Mouse (Mus musculus) kidney, adult 18-20 months (tissue): ENCODE measurements around the gene Tmem131.

Experiments
- DNase-seq: peaks from one replicate; pipeline ENCODE4 v3.0.0; 2021

Gene Tmem131

DNA sequence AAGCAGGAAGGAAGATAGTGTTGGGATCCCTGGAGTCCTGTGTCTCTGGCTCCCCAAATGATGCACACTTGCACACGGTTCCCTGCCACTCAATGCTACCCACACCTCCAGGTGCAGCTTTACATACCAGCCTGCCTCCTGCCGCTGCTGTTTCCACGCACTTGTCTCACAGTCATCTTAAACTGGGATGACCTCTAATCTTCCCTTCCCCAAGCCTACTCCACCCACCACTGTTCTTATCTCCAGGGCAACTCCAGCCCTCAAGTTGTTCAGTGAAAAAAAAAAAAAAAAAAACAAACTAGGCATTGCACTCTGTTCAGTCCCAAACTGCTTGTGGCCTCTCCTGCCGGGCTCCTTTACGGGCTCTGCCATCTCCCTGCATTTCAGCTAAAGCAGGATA is at the start of gene Tmem131:
Gene Tmem131, minus strand, starts transcription at position 14 of the 400 bp plus-strand sequence.
- DNase-seq = no peak

DNA sequence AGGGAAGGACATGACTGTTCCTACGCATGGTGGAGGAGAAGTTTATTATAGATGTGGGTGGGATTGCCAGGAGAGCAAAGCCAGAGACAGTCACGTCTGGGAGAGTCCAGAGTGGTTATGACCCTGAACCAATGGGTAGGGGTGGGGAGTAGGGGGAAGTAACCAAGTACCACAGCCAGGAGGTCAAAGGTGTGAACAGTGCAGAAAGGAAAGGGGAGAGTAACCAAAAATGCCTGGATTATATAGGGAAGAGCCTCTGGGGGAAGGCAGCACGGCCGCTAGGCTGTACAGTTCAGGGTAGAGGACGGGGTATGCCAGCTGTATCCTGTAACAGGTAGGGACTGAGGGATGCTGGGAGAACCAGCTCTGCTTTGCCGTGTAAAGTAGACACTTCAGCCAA is 45.1 kb upstream of the Tmem131 start:
- DNase-seq = no peak

DNA sequence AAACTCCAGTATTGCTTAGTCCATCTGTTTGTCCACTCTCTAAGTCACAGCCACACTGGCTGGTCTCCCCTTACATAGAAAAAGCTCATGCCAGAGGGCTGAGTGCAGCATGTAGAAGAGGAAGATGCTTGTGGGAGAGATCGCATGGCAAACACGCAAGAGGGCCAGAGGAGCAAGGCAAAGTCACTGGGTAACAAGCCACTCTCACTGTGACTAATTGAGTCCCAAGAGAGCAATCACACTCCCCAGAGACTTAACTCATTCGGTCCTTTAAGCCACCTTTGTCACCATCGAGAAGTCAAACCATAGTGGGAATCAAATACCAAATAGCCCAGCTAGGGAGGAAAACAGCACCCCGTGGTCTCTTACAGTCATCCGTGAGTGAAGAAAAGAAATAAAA is 44.7 kb upstream of the Tmem131 start:
- DNase-seq = no peak

DNA sequence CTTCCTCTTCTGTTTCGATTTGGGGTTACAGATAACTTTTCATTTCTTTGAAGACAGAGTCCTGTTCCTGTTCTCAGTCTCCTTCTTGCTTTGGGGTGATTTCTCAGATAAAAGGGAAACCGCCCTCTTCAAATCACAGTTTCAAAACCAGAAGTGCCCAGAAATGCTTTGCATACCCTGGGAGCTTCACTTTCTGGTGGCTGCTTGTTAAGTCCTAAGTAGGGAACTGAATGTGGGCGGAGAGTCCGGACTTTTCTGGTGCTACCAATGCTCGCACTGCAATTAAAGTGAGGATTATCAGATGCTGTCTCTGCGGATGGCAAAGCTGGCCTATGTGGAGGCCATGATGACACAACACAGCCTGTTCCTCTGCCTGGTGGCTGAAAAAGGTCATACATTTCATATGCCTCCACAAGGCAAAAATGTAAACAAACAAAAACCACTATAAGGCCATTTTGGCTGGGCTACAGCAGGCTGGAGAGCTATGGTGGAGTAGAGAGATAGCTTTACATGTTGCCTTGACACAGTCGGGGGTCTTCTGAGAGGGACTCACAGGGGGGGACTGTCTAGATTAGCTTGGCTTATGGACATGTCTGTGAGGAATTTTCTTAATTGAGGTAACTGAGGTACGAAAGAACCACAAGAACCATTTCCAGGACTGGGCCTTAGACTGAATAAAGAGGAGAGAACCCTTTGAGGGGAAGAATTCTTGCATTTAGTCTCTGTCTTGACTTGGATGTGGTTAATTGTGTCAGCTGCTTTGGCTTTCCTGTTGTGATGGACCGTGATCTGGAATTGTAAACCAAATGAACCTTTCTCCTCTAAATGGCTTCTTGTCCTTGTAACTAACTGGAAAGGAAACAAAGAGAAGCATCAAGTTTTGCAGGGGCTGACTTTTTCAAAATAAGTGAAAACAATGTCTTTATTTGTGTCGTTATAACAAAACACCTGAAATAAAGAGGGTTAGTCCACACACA is 44.0 kb upstream of the Tmem131 start:
- no peak for DNase-seq

DNA sequence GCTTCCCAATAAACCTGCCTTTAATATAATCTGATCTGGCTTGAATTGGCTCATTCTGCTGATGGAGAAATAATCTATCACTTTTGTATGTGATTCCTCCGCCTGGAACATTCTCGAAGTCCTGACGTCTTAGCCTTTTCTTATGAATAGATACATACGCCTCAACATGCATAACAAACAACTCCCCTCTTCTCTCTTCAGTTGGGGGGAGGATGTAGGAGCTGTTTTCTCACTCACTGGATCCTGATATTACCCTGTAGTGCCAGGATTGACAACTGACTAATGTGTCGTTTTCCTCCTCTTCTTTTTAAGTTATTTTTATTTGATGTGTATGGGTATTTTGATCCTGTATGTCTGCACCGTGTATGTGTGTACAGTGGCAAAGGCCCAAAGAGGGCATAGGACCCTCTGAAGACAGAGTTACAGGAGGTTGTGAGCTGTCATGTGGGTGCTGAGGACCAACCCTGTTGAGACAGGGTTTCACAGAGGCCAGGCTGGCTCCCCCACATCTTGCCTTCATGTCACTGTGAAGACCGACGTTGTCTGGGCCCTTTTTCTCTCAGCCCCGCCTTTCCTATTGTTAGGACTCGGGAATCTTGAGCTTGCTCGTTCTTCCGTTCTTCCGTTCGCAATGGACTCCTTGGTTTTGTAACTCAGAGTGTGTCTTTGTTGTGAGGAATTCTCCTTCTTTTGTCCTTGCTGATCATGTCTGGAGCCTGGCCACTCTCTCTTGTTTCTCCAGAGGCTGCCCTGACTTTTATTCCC is 43.1 kb upstream of the Tmem131 start:
- DNase-seq = no peak

DNA sequence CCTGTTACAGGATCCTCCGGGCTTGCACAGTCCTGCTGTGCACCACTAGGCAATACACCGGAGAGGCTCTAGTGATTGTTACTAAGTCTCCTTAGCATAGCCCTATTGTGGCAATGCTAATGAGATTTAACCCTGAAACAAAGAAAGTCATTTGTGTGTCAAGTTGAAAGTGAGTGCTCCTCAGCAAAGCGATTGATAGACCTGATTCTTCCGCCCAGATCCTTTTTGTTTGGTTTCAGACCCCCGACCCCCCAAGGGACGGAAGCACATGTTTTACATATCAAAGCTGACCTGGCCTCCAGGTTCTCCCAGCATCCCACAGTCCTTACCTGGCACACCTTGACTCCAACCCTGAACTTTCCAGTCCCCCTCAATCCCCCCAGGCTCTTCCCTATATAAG is 42.4 kb upstream of the Tmem131 start:
- no peak for DNase-seq

DNA sequence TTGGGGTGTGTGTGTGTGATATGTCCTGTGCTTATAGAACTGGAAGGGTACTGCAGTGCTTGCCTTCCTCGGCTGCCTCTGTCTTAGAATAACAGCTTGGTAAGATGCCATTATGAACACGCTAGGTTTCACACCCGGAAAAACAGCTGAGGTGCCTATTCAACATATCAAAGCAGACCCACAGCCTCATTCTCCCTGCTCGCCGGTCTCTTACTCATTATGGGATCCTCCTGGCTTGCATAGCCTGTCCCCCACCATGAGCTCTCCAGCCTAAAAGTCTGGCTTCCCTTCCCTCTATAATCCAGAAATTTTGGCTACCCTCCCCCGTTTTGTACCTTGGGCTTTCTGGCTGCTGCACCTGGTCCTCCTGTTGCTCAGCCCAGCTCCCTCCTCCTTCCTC is 40.9 kb upstream of the Tmem131 start:
- DNase-seq = no peak

DNA sequence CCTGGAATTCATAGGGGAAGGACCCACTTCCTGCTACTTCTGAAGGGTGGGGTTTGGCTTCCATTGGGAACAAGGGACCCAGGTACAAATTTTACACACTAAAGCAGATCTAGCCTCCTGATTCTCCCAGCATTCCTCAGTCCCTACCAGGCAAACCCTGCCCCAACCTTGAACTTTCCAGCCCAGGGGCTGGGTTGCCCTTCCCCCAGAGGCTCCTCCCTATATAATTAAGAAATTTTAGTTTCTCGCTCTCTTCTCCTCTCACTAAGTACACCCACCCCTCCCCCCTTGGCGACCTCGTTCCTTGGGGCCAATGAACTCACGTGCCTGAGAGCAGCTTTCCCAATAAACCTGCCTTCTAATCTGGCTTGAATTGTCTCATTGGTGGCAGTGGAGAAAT is 40.3 kb upstream of the Tmem131 start:
- DNase-seq = no peak

DNA sequence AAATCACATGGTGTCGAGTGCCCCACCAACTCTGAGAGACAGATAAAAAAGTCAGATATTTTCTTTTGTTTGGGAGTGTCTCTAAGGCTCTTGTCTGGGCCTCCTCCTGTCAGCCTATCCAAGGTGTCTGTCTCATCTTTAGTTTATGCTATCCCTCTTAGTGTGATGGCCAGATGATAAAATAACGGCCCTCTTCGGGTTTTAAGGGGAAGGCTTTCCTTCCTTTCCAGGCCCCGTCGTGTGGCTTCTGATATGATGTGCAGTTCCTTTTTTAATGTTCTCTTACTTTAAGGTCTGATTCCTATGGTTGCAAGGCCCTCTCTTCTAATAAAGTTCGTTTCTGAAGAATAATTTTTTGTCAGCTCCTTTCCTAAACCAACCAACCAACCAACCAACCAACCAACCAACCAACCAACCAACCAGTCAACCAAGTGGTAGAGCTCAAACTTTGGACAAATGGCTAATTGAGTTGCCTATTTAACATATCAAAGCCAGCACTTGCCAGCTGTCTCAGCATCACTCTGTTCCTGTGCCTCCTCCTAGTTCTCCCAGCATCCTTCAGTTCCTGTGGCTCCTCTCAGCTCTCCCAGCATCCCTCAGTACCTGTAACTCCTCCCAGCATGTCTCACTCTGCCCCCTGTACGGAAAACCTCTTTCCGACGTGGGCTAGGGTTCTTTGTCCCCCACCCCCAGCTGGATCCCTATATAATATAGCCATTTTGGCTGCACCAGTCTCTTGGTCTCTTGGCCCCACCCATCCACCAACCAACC is 38.9 kb upstream of the Tmem131 start:
- DNase-seq = no peak

DNA sequence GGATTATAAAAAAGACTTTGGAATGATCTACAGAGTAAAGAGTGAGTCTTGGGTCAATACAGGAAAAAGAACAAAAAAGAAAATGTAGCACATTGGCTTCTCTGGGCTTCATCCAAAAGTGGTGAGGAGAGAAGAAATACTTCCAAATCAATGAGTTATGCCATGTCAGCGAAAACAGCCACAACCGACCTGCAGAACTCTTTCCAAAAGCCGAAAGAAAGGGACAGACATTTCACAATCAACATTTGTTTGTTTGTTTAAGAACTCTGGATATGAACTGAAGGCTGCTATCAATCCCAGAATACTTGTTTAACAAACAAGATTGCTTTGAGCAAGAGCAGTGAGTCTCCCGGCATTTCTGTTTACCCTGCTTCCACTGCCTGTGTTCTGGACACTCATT is 33.3 kb upstream of the Tmem131 start:
- DNase-seq = no peak

DNA sequence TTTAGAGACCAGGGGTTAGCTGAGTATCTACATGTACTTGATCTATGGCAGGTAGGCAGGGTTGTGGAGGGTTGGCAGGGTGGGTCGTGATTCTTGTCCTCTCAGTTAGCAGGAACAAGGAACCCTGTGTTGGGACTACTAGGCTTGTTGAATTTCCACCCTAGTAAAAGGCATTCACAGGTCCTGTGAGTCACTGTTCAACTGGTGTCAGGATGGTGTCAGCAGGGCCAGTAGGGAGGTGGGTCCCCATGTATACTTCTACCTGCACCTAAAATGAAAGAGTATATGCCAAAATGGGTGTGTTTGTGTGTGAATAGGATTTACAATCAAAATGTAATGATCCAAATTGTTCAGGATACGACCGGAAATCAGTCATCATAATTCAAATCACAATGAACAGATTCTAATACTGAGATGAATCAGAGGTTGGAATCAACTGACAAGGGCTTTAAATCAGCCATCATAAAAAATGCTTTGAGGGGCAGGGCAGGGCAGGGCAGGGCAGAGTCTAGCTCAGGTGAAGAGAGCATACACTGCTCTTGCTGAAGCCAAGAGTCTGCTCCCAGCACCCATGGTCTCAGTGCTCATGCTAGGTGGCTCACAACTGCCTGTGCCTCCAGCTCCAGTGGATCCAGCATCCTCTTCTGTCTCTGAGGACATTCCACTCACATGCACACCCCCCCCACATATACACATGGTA is 27.6 kb upstream of the Tmem131 start:
- DNase-seq = no peak

DNA sequence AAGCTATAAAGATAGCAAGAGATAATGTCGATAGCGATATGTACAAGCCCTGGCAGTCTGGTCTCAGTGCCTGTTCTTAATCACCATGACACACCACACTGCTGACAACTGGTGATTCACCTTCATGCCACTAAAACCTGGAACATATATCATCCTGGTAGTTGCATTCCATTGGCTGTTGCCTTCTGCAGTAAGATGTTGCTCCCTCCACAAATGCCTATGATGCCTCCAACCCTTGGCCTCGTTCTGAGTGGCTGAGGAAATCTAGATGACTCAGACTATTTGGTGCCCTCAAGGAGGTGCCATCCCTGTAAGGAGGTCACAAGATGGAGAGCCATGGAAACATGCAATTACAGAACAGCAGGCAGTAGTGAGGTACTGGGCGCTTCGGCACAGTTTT is 22.4 kb upstream of the Tmem131 start:
- no peak for DNase-seq

DNA sequence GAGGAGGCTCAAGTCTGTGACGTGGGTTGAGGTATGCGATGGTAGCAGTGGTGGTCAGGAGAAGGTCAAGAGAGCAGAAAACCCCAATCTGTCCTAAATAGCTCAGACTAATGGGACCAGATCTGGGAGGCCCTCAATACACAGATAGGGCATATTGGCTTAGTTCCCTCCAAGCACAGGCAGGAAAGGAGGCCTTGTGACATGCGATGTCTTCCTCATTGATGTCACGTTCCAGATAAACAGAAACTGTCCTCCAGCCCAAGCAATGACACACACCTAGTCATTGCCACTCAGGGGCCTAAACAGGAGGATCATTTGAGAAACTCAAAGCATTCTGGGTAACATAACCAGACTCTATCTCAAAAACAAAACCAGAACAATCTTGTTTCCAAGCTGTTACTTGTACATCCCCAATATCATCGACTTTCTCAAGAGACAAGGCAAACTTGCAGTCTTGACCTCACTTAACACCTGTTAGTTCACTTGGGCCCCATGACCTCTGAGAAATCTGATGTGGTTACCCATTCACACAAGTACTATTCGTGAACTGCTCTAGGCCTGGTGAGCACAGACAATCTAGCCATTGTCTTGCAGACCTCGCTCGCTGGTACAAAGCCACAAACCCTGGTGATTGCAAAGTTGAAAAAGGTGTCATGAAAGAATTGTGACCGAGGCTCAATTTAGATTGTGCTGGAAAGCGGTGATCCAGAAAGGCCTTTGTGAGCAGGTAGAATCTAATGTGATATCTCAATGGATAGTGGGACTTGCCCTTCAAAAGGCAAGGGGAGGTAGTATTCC is 19.1 kb upstream of the Tmem131 start:
- DNase-seq = no peak

DNA sequence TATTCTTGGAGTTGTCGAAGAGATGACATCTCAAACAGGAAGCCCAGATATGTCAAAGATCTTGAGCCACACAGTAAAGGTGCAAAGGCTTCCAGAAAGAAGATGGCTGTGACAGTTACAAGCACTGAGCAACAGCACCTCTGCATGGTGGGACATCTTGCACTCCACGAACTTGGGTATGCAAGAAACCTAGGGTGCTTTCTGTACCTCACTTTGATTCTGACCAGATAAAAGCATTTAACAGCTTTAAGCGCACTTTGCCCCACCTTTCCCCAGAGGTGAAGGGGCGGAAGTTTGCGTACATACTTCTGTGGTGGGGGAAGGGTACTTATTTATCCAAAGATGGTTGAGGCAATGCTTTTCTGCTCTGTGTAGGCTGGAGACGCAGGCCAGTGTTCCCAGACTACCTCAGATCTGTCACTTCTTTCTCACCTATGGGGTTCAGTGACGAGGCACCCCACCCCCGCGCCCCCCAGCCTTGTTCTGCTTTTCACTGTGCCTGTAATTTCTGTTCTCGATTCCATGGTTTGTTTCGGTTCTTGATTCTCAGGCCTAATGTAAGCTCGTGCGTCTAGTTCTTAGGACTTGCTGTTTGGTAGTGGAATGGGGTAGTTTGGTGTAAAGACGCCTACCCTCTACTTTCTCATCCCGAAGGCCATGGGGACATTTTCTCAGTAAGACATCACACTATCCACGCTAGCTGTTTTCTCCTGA is 17.2 kb upstream of the Tmem131 start:
- DNase-seq = no peak

DNA sequence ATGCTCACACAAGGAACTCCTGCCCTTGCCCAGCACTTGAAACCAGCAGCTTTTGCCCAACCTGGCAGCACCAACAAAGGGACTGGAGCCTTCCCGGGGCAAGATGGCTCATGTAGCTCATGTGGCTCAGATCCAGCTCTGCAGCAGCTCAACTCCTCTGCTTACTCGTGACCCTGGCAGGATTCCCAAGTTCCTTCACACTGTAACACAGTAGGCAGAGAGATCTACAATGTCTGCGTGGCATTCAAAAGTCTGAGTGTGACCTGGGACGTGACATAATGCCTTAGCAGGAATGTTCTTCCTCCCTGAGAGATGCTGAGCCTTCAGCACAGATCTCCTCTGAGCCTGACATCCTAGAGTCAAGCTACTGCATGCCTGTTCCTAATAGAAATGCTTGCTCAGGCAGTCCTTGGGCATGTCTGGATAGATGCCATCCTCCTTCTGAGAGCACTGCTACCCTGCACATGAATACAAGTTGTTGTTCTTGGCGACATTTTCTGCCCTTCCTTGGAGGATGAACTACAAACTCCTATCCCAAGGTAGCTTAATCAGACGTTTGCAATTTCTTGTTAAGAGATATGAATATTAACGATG is 6.2 kb upstream of the Tmem131 start:
- peak; percentile 51 for DNase-seq

DNA sequence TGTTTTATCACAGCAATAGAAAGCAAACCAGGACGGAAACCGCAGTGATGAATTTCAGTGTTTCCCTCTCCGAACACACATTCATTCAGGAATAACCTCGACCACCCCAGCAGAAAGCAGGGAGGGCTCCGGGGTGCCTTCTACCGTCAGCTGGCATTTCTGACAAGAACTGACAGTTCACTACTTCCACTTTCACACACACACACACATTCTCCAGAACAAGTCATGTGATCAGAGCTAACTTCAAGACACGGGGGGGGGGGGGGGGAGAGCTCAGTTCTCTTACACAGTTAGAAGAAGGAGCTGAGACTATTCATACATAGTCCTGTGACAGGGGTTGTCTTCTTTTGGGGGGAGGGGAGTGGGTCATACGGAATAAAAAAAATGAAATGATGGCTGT is 4.0 kb upstream of the Tmem131 start:
- no peak for DNase-seq

DNA sequence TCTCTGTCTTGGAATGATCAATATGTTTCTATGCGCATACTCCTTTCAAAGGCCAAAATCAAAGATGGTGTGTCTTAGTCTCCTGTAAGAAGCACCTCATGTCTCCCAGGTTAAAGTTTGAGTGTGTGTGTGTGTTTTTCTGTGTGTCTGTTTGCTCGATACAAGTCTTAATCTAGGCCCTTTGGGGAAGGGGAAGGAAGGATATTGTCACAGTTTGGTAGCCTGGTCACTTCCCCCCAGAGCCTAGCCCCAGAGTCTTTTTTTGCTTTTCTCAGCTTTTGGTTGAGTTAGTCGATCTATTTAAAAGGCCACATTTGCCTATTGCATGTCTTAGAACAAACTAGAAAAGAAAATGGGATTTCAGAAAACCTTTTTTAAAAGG is 3.1 kb downstream of the Tmem131 start:
- no peak for DNase-seq

DNA sequence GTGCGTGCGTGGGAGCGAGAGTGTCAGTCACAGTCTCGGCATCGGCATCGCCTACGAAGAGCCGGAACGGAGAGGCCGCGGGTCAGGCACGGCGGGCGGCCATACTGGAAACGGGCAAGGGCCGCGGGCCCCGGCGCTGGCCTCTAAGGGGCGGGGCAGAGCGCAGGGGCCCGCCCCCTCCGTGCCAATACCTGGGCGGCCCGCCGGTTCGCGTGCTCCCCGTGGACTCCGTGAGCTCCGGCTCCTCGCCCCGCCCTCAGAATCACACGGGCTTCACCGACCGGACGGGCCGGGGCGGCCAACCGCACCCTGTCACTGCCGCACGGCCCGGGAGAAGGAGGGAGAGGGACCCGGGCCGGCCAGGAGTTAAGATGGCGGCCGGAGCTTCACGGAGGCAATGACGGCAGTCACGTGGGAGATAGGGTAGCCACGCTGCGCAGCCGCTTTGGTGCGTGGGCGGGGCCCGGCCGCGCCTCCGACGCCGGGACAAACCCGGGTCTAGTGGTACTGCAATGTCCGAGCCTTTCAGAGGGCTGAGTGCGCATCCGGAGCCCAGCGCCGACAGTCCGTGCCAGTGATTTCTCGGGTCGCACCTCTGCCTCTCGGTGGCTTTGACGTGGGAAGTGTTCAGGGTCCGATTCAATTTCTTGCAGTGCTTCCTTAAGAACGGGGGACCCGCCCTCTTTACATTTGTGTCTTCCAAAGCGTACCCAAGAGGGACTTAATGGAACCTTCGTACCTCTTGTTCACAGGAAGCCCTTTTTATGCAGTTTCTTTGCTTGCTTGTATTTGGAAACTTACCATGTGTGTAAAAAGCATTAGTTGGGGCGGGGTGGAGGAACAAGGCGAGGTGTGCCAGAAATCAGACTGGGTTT is 3.7 kb downstream of the Tmem131 start:
- DNase-seq = peak; percentile 94

DNA sequence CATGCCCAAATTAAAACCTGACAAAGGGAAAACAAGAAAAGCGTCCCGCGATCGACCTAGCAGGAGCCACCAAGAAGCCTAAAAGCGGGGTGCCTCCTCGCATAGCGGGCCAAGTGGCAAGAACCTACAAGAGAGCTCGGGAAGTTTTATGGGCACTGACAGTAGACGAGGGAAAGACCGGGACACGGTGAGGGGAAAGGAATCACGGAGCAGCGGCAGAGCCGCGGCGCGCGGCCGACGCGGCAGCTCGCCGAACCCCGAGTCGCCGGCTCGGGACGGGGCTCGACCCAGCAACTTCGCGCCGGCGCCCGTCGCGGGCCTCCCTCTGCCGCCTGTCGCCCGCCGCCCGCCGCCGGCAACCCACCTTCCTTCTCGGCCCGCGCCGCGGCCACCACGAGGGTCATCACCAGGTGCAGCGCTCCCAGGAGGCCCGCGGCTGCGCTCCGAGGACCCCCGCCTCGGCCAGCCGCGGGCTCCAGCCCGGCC is 4.6 kb downstream of the Tmem131 start:
- DNase-seq = peak; percentile 56

DNA sequence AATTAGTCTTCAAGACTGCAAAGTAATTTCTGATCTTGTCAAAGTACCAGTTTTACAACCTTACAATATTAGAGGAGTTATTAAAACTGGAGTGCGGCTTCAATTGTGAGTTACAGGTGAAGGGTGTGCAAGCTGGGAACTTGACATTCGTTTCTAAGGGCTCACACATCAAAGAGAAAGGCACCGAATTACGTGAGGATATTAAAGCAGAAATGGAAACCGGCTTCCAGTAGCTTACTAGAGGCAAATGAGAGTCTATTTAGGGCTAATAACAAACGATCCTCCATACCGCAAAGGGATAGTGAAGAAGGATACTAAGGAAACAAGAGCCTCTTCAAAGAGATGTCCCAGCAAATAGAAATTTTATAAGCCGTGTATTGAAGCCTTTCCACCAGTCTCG is 5.1 kb downstream of the Tmem131 start:
- no peak for DNase-seq
